Mouse (Mus musculus) erythroblast, embryonic 14.5 days (primary cell): ENCODE data around the gene Peli2.

Source experiments
- GATA1 ChIP-seq: IDR thresholded peaks from 2 replicates; pipeline ENCODE4 v1.6.1; 2012; ENCODE audit warnings: low read length, inconsistent platforms, mixed read lengths
- TAL1 ChIP-seq: IDR thresholded peaks from 3 replicates; pipeline ENCODE4 v1.6.1; 2012; ENCODE audit warnings: low read length, inconsistent platforms, mixed read lengths

DNA sequence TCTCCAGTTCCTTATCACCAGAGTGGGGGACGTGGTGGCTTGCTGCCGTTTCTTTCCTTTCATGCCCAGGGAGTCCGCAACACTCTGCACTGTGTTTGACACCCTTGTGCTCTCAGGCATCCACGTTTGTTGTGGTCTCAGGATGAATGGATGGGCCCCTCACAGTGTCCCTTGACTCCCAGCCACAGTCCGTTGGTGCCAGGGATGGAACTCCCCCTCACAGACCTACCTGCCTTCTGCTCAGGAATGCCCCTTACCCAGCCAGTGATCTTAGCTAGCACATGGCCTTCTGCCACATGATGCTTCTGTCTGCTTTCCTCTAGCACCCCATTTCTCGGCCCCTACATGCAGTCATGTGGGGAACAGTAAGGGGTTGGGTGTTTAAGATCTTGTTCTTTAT lies 65.7 kb downstream of the Peli2 start:
- TF ChIP-seq GATA1, result no peak
- TF ChIP-seq TAL1, result no peak
